Mouse (Mus musculus) MEL-GATA-1-ER (cell line): ENCODE data around the gene Gucd1.
"Not testable (repeated sequence)": the region's sequence is repeated elsewhere in the genome, so short reads cannot be mapped to it uniquely, and the experiment has no call there.

Experiments used
- DNase-seq: peaks from one replicate; pipeline ENCODE4 v3.0.0-alpha.2; 2012; ENCODE audit warnings: low read depth; ENCODE audit errors: extremely low read depth

The Gucd1 gene

DNA sequence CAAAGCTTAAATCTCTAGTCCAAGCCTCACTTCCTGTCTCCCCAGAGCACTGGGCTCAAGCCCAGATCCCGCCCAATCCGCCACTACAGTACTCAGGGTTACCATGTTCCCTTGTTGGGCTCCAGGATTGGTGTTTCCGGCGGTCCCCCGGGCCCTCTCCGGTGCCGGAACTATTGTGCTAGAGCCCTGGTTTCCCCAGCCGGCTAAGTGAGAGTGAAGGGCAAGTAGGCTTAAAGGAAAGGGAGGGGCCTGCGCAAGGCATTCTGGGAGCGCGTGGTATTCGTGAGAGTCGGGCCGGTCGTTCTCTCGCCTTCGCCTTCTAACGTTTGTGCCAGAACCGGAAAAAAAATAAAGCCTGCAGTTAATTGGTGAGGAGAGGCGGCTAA lies at the start of gene Gucd1:
TSS of gene Gucd1 (minus strand) at position 215 of the 386 bp plus-strand sequence.
- DNase-seq: peak; percentile 93

DNA sequence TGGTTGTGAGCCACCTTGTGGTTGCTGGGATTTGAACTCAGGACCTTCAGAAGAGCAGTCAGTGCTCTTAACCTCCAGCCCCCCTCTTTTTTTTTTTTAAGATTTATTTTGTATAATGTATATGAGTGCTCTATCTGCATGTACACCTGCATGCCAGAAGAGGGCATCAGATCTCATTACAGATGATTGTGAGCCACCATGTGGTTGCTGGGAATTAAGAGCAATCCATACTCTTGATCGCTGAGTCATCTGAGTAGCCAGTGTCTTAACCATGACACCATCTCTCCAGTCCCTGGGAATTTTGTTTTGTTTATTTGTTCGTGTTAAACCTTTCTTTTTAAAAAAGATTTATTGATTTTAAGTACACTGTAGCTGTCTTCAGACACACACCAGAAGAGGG lies 49.0 kb upstream of the Gucd1 start:
- DNase-seq: not testable (repeated sequence)

DNA sequence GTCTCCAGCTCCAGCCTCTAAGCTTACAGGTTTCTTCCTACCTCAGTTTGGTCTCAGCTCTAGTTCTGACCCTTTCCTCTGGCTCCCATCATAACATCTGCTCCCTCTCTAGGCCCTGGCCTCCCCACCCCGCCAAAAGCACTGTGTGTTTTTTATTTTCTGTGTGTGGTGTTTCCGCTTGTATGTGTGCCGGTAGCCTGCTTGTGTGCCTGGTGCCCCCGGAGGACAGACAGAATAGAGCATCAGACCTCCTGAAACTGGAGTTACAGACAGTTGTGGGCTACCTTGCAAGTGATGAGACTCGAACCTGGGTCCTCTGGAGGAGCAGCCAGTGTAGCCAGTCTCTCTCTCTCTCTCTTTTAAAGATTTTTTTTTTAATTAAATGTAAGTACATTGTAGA lies 48.5 kb upstream of the Gucd1 start:
- no peak for DNase-seq

DNA sequence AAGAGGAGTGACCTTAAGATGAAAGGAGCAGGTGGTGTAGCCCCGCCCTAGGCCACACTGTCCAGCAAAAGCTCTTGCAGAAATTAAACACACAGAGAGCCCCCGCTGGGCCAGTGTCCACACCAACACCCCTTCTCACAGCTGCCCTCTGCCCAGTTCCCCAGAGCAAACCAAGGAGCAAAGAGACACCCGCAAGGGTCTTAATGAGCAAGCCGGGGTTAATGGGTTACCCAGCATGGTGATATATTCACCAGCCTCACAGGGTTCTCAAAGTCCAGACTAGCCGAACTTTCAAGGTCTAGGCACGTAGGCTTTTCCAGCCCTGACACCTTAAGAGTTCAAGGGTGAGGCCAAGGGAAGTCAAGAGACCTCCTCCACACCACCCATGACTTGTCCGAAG lies 48.1 kb upstream of the Gucd1 start:
- no peak for DNase-seq

DNA sequence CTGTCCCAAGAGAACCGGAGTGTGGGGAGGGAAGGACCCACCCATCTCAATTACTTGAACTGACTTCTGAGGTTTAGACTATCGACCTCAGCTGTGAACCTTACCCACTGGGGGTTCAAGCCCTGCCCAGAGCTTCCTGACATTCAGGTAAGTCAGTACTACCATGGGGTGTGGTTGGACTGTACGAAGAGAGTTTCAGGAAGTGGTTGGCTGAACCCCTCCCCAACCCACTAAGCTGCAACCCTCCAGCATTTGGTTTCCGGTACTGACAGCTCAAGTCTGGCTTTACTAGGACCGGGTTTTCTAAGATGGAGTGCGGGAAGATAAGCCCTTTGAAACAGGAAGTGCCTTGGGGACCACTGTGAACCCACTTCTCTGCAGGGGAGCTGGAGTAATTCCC lies 47.7 kb upstream of the Gucd1 start:
- peak; percentile 91 for DNase-seq

DNA sequence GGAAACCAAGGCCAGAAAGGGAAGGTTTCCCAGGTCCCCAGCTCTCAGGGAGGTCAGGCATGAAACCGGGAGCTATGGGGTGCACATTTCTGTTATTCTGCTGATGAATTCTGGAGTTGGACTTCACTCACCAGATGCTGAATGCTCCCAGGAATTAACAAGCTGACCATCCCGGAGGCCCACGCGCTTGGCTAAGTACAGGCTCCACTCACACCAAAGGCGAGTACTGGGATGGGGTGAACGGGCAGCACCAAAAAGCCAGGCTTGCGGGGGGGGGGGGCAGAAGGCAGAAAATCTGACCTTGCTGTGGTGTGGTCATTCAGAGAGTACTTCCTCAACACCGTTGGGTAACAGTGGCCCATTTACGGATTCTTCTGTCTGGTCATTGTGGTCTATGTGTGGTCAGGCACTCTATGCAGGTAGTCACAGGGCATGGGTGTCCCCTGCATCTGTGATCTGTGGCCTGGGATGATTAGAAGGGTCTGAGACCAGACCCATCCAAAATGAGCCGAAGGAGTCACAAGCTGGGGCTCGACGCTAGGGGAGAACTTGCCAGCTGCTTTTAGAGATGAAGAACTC lies 47.0 kb upstream of the Gucd1 start:
- DNase-seq: no peak

DNA sequence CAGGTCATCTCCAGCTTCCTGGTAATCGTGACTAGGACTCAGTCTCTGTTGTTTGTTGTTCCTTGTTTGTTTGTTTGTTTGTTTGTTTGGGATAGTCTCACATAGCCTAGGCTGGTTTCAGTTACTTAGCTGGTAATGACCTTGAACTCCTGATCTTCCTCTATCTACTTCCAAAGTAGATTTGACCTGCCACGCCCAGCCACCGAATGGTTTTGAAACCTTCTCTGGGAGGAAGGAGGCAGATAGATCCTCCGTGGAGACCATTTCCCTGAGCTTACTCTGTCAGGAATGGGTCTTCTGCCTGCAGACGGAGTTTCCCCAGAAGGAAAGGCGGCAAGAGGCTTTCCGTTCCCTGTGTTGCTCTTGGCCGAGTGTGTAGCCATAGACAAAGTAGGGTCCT lies 44.8 kb upstream of the Gucd1 start:
- no peak for DNase-seq

DNA sequence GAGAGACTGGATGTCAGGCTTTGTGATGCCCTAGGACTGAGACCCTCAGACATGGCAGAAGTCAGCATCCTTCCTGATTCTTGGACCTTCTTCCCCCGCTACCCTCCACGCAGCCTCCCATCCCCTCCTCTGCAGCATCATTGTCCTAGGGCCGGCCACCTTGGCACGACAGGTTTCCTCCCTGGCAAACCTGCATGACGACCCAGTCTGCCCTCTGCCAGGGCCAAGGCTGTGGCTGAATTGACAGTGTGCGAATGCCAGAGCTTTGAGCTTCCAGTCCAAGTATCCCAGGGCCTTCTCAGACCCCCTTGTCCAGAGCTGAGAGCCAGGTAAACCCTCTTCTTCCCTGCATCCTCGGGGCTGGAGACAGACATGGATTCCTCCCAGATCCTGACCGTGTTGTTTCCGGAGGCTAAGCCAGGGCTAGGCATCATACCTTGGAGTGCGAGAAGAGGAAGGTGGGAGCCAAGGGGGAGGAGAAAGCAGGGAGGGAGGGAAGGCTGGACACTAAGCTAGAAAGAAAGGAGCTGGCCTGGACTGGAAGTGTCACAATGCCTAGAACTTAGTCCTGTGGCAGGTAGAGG lies 43.4 kb upstream of the Gucd1 start, which contains the start of gene Ggt1:
TSS of gene Ggt1 (plus strand) at position 534 of the 584 bp plus-strand sequence.
- DNase-seq: no peak

DNA sequence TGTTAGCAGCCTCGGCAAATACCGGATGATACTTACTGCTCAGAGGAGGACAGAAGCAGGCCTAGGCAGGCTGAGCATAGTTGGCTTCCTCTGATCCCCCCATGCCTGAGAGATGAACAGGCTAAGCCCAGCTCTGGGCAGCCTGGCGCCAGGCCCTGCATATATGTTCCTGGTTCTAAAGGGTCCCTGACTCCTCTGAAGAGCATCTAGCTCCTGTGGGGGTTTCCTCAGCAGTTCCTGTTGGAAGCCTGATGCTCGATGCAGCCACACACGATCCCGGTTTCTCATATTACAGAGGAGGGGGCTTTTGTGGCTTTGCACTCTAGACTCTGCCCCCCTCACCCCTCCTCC lies 42.8 kb upstream of the Gucd1 start:
- no peak for DNase-seq

DNA sequence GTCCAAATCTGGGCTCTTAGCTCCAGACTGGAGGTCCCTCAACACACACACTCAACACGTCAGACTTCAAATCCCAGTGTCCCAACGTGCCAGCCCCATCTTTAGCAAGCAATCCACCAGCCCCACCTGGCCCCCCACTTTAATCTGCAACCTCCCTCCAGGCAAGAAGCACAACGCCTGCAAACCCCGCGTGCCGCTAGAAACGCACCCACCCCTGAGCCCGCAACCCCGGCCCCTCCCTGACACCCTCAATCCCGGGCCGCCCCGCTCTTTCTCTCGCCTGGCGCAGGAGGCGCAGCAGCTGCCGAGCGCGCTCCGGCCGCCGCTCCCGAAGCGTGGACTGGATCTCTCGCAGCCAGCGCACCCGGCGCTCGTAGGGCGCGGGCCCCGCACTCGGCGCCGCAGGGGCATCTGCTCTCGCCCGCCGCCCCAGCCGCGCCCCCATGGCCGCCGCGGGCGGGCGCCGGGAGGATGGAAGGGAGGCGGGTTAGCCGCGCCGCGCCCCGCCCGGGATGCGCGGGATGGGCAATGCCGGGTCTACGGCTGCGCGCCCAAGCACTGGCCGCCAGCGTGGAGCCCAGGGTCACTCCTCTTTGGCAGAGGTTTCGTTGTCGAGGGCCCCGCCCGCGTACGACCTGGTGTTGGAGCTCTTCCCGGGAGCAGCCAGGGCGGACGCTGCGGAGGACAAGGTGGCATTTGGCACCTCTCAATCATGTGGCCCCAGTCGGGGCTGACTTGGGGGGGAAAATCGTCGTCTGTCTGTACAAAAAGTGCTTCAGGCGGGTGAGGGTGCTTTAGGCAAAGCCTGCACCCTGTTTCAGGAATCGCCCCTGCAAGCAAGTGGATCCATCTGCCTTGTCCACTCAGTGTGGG lies 42.1 kb upstream of the Gucd1 start, which contains the start of gene Lrrc75b:
TSS of gene Lrrc75b (minus strand) at position 655 of the 873 bp plus-strand sequence.
- no peak for DNase-seq

DNA sequence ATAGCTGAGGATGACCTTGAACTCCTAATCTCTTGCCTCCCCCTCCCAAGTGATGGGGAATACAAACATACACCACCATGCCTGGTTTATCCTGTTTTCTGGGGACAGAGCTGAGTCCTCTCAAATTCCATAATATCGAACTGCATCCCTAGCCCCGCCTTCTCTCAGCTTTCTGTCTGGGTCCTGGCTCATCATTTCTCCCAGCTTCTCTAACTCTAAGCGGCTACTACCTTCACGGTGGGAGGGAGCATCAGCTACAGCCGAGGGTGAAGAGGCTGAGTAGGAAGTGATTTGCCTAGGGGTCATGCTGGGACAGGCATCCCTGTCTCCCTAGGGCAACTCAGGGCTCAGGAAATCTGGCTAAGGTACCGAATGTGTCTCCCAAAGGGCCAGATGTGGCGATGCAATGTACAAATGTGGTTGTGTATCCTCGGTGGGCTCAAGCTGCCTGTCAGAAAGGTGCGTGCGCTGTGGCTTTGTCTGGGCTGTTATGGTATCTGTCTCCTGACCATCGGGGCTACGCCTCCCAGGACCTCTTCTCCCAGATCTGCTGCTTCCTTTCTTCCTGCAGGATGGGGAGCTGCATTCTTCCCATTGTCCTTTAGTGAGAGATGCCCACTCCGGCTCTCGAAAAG lies 41.4 kb upstream of the Gucd1 start:
- no peak for DNase-seq

DNA sequence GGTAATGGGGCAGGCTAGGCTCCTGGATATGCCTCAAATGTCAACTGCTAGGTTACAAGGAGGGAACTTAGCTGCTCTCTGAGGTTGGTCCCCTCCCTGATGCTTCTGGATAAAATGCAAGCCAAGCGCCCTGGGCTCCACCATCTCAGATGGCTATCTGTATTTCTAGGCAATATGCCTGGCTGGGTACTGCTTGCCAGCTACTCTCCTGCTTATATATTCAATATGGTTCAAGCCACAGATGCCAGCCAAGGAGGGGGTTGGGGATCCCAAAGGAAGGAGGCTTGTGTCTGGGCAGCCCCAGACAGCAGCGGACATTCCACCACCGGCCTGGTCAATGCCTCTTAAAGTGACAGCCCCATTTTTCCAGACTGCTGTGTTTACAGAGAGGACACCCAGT lies 40.7 kb upstream of the Gucd1 start:
- DNase-seq: no peak

DNA sequence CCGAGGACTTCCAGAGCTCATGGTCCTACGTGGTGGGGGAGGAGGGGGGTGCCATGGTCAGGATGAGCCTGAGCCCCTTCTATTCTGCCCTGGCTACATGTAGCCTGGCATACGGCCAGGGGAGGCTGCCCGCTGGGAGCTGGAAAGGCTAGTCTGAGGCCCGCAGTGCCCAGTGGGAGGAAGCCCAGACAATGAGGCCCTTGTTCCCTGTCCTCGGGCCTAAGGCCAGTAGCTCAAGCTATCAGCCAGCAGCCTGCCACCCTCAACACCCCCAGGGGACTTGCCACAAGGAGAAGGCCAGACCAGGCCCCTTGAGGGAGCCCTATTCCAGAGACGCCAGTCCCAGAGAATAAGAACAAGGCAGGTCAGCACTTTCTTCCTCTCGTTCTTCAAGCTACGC lies 38.3 kb upstream of the Gucd1 start:
- no peak for DNase-seq

DNA sequence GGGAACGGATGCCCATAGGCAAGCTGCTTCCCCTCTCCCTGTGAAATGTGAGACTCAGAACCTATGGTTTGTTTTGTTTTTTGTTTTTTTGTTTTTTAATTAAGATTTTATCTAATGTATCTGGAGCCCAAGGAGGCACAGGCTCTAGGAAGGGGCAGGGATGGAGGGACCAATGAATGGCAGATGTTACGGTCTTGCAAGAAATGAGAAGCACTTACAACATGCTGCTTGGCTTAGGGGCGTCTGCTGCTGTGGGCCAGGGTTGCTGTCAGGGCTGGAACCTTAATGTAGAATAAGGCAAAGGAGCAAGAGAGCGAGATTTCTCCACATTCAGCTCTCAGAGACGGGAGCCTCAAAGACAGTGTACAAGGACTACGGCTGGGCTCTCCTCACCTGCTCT lies 37.8 kb upstream of the Gucd1 start:
- DNase-seq: no peak

DNA sequence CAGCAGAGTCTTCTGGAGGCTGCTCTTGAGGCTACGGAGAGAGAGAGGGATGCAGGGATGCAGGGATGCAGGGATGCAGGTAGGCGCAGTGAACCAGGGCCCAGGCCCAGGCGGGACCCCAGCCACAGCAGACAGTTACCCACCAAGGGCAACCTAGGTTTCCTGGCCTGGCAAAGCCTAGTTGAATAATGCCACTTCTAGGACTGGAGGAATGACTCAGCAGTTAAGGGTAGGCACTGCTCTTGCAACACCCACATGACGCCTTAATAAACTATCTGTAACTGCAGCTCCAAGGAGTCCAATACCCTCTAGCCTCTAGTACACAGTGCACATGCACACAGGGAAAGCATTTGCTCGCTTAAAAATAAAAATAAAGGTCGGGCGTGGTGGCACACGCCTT lies 36.3 kb upstream of the Gucd1 start:
- no peak for DNase-seq

DNA sequence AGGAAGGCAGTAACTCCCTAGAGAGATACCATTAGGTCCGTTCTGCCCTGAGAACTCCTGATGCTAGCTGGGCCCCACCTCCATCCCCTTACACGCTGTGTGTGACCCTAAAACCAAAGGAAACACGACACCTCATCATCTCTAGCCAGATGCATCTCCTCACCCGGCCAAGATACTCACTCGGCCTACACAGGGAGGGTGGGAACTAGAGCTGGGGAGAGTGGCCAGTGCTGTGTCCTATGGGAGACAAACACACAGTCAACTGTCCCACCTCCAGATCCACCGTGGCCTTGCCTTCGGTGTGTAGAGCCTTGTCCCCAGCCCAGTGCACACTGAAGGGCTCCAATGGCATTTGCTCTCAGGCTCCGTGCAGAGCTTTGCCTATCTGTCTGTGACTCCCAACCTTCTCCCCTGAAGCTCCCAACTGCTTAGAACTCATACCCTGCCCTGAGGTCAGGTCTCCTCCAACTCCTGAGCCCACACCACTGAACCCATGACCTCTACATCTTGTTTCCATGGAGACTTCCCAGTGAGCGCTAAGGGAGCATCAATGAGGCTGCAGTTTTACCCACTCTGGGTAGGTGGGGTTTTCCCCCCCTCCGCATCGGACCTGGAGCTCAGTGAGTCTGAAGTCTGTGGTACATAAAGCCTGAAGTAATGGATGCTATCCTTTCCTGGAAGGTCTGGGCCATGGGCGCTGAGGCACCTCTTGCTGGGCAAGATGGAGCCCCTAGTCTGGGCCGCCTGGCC lies 35.1 kb upstream of the Gucd1 start:
- no peak for DNase-seq

DNA sequence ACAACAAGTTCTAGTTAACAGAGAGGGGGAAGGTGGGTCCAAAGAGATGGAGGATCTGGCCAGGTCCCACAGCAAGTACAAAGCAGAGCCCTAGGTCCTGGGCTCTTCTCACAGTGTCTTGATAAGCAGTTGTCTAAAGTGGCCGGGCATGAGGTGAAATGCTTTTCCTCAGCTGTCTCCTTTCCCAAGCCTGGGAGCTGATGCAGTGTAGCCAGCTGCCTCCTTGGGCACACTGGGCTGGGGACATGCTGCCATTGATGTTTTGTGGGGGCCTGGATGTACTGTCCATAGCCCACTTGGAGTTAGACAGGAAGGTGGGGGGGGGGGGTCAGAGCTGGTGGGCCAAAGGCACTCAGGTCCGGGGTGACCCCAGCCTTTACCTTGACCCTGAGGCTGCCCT lies 34.3 kb upstream of the Gucd1 start:
- DNase-seq: no peak

DNA sequence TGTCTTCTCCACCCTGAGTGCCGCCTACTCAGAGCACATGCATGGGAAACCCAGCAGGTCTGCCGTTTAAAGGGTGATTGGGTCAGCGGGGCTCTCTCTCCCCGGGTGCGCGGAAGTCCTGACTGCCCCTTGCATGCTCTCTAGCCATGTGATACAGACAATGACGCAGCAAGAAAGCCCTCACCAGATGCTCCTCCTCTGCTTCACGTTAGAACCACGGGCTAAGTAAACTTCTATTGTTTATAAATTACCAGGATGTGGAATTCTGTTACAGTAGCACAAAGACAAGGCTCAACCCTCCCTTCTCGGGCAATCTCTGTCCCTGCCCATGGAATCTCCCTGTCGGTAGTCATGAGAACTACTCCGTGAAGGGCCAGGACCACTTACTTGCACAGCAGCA lies 33.4 kb upstream of the Gucd1 start:
- DNase-seq: no peak

DNA sequence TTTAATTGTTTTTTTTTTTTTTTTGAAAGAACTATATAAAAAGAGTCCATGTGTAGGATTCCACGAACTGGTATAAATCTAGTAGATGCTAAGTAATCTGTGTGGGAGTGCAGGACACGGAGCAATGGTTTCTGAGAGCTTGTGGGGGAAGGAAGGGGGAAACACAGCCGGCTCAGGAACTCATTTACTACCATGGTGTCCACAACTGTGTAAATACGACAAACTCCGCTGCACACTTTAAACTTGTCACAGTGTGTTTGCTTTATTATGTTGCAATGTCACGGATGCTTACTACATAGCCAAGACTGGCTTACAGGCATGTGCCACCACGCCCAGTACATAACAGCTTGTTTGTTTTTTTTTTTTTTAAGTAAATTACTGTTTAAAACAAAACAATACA lies 32.1 kb upstream of the Gucd1 start:
- DNase-seq: no peak

DNA sequence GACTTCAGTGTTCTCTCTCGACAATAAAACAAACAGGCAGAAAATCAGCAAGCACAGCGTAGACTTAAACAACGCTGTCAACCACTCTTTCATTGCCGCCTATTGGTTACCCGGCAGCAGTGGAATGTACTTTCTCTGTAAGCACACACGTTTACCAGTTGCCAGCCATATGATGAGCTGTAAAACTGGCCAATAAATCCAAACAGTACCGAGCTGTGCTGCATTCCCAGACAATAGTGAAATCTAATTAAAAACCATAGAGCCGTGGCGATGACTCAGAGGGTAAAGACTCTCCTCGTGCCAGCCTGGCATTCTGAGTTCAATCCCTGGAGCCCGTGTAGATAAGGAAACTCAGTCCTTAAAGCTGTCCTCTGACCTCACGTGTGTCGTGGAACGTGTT lies 30.7 kb upstream of the Gucd1 start:
- DNase-seq: no peak

DNA sequence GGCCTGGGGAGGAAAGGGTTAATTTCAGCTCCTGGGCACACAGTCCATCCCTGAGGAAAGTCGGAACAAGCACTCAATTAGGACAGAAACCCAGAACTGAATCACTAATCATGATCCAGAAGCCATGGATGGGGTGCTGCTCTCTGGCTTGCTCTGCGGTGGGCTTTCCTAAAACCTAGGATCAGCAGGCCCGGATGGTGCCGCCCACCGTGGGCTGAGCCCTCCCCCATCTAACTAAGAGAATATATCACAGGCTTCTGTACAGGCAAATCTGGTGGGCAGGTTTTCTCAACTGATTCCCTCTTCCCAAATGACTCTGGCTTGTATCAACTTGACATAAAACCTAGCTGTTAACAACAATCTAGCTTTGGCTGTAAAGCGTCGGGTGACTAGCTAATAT lies 30.1 kb upstream of the Gucd1 start:
- DNase-seq: no peak

DNA sequence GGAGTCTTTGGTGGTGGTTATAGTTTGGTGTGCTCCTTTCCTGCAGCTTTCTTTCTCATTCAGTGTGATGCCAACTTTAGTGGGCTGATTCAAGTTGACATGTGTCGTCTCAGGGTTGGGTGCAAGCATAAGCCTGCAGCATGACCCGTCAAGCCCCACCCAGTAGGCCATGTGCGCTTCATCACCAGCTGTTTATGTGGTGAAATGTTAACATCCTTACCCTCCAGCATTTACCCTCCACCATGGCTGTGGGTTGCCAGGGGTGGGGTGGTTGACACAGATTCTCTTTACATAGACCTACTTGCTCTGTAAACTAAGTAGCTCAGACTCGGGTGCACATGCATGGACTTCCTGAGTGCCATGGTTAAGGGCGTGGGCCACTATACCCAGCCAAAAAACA lies 18.4 kb upstream of the Gucd1 start:
- no peak for DNase-seq
